Mouse (Mus musculus): Measurements from ENCODE around the gene Kirrel3. TPM values are rescaled to one million over a fixed set of nuclear protein-coding genes. Genes with fewer than 3 reads are reported as not detected.

The Kirrel3 gene
- polyA plus RNA-seq, 1 experiment from 2014 or later = 4.0 TPM

GRCm38 (mm10) chr9:35050701-35051454 lies 565.2 kb downstream of the Kirrel3 start:
- no peak overlapping the region for H3K27ac ChIP-seq (ENCODE audit: low read depth, low read length)
- H3K9me3 ChIP-seq (ENCODE audit: control insufficient read depth, low read length) = no peaks in the 10 kb centered on the region
- H3K4me3 ChIP-seq (ENCODE audit: low read length) = no peak overlapping the region
- H3K27me3 ChIP-seq (ENCODE audit: control insufficient read depth, insufficient read depth, low read length) = no peaks in the 10 kb centered on the region
- H3K36me3 ChIP-seq (ENCODE audit: control insufficient read depth, insufficient read depth, low read length) = peaks cover 14% of the 10 kb centered on the region; the same call in 1 of the 2 replicates
- no peak for ATAC-seq (ENCODE audit: low FRiP score, low TSS enrichment)
- H3K4me1 ChIP-seq (ENCODE audit: control insufficient read depth, insufficient read depth, low read length) = peaks cover 5% of the 10 kb centered on the region; the same call in 1 of the 2 replicates
- no peak overlapping the region for H3K4me2 ChIP-seq (replicated peaks; ENCODE audit: low read depth, low read length)
- 92% methylated on average over 6 of the region's 6 CpGs for WGBS
- H3K9ac ChIP-seq (ENCODE audit: low read depth, low read length) = no peak overlapping the region

GRCm38 (mm10) chr9:35051666-35052065 lies 566.0 kb downstream of the Kirrel3 start:
- no peaks in the 10 kb centered on the region for H3K27me3 ChIP-seq (ENCODE audit: control insufficient read depth, insufficient read depth, low read length)
- 89% methylated on average over 4 of the region's 4 CpGs for WGBS
- 0 out of 2 replicates have a peak, but pooled peaks cover 4% of the 10 kb centered on the region for H3K4me1 ChIP-seq (ENCODE audit: control insufficient read depth, insufficient read depth, low read length)
- H3K9me3 ChIP-seq (ENCODE audit: control insufficient read depth, low read length) = no peaks in the 10 kb centered on the region
- H3K36me3 ChIP-seq (ENCODE audit: control insufficient read depth, insufficient read depth, low read length) = peaks cover 14% of the 10 kb centered on the region; the same call in 1 of the 2 replicates
- H3K4me3 ChIP-seq (ENCODE audit: low read length) = no peak overlapping the region
- H3K27ac ChIP-seq (ENCODE audit: low read depth, low read length) = no peak overlapping the region
- ATAC-seq (ENCODE audit: low FRiP score, low TSS enrichment) = no peak
- H3K9ac ChIP-seq (ENCODE audit: low read depth, low read length) = no peak overlapping the region
- no peak overlapping the region for H3K4me2 ChIP-seq (replicated peaks; ENCODE audit: low read depth, low read length)

GRCm38 (mm10) chr9:35052671-35053070 lies 567.0 kb downstream of the Kirrel3 start:
- Histone ChIP-seq H3K4me2 (replicated peaks; ENCODE audit: low read depth, low read length) (no peak overlapping the region), H3K9me3 (ENCODE audit: control insufficient read depth, low read length) (no peaks in the 10 kb centered on the region)
- ATAC-seq (ENCODE audit: low FRiP score, low TSS enrichment) = no peak

GRCm38 (mm10) chr9:35053081-35053480 lies 567.4 kb downstream of the Kirrel3 start:
- no peak for ATAC-seq (ENCODE audit: low FRiP score, low TSS enrichment)
- Histone ChIP-seq H3K4me3 (ENCODE audit: low read length) (no peak overlapping the region), H3K9ac (ENCODE audit: low read depth, low read length) (no peak overlapping the region), H3K4me2 (replicated peaks; ENCODE audit: low read depth, low read length) (no peak overlapping the region), H3K27ac (ENCODE audit: low read depth, low read length) (no peak overlapping the region), H3K36me3 (ENCODE audit: control insufficient read depth, insufficient read depth, low read length) (peaks cover 14% of the 10 kb centered on the region; the same call in 1 of the 2 replicates), H3K4me1 (ENCODE audit: control insufficient read depth, insufficient read depth, low read length) (0 out of 2 replicates have a peak, but pooled peaks cover 4% of the 10 kb centered on the region), H3K27me3 (ENCODE audit: control insufficient read depth, insufficient read depth, low read length) (no peaks in the 10 kb centered on the region), H3K9me3 (ENCODE audit: control insufficient read depth, low read length) (no peaks in the 10 kb centered on the region)
- WGBS = 95% methylated on average over 16 of the region's 16 CpGs

More at GRCm38 (mm10) chr9:35052671-35053070, 567.0 kb downstream of the Kirrel3 start:
- Histone ChIP-seq H3K36me3 (ENCODE audit: control insufficient read depth, insufficient read depth, low read length) (peaks cover 14% of the 10 kb centered on the region; the same call in 1 of the 2 replicates), H3K4me1 (ENCODE audit: control insufficient read depth, insufficient read depth, low read length) (0 out of 2 replicates have a peak, but pooled peaks cover 4% of the 10 kb centered on the region), H3K9ac (ENCODE audit: low read depth, low read length) (no peak overlapping the region), H3K27ac (ENCODE audit: low read depth, low read length) (no peak overlapping the region), H3K27me3 (ENCODE audit: control insufficient read depth, insufficient read depth, low read length) (no peaks in the 10 kb centered on the region), H3K4me3 (ENCODE audit: low read length) (no peak overlapping the region)
- WGBS = 98% methylated on average over 4 of the region's 4 CpGs

- no peak overlapping the region for H3K4me2 ChIP-seq (replicated peaks; ENCODE audit: low read depth, low read length)
- no peak overlapping the region for H3K9ac ChIP-seq (ENCODE audit: low read depth, low read length)
- H3K27me3 ChIP-seq (ENCODE audit: control insufficient read depth, insufficient read depth, low read length) = no peaks in the 10 kb centered on the region
- no peaks in the 10 kb centered on the region for H3K9me3 ChIP-seq (ENCODE audit: control insufficient read depth, low read length)
- H3K36me3 ChIP-seq (ENCODE audit: control insufficient read depth, insufficient read depth, low read length) = peaks cover 14% of the 10 kb centered on the region; the same call in 1 of the 2 replicates
- H3K27ac ChIP-seq (ENCODE audit: low read depth, low read length) = no peak overlapping the region
- 86% methylated on average over 3 of the region's 3 CpGs for WGBS
- no peak for ATAC-seq (ENCODE audit: low FRiP score, low TSS enrichment)
- no peak overlapping the region for H3K4me3 ChIP-seq (ENCODE audit: low read length)
- H3K4me1 ChIP-seq (ENCODE audit: control insufficient read depth, insufficient read depth, low read length) = 0 out of 2 replicates have a peak, but pooled peaks cover 4% of the 10 kb centered on the region
Measured at GRCm38 (mm10) chr9:35053669-35054068, 568.0 kb downstream of the Kirrel3 start.

GRCm38 (mm10) chr9:35055528-35056330 lies 570.0 kb downstream of the Kirrel3 start:
- Histone ChIP-seq H3K27ac (ENCODE audit: low read depth, low read length) (no peak overlapping the region), H3K9me3 (ENCODE audit: control insufficient read depth, low read length) (no peaks in the 10 kb centered on the region), H3K27me3 (ENCODE audit: control insufficient read depth, insufficient read depth, low read length) (no peaks in the 10 kb centered on the region), H3K36me3 (ENCODE audit: control insufficient read depth, insufficient read depth, low read length) (peaks cover 14% of the 10 kb centered on the region; the same call in 1 of the 2 replicates), H3K4me3 (ENCODE audit: low read length) (no peak overlapping the region), H3K9ac (ENCODE audit: low read depth, low read length) (no peak overlapping the region), H3K4me2 (replicated peaks; ENCODE audit: low read depth, low read length) (no peak overlapping the region), H3K4me1 (ENCODE audit: control insufficient read depth, insufficient read depth, low read length) (no peaks in the 10 kb centered on the region)
- WGBS = 94% methylated on average over 11 of the region's 11 CpGs
- no peak for ATAC-seq (ENCODE audit: low FRiP score, low TSS enrichment)

- no peak overlapping the region for H3K4me3 ChIP-seq (ENCODE audit: low read length)
- H3K27me3 ChIP-seq (ENCODE audit: control insufficient read depth, insufficient read depth, low read length) = no peaks in the 10 kb centered on the region
- peaks cover 8% of the 10 kb centered on the region; the same call in 1 of the 2 replicates for H3K36me3 ChIP-seq (ENCODE audit: control insufficient read depth, insufficient read depth, low read length)
- H3K4me1 ChIP-seq (ENCODE audit: control insufficient read depth, insufficient read depth, low read length) = no peaks in the 10 kb centered on the region
- no peak overlapping the region for H3K27ac ChIP-seq (ENCODE audit: low read depth, low read length)
- no peak overlapping the region for H3K4me2 ChIP-seq (replicated peaks; ENCODE audit: low read depth, low read length)
- no peak for ATAC-seq (ENCODE audit: low FRiP score, low TSS enrichment)
- no peak overlapping the region for H3K9ac ChIP-seq (ENCODE audit: low read depth, low read length)
- no peaks in the 10 kb centered on the region for H3K9me3 ChIP-seq (ENCODE audit: control insufficient read depth, low read length)
- WGBS = 87% methylated on average over 3 of the region's 3 CpGs
Measured at GRCm38 (mm10) chr9:35056611-35057010, 570.9 kb downstream of the Kirrel3 start.

GRCm38 (mm10) chr9:35057631-35058030 lies 571.9 kb downstream of the Kirrel3 start:
- no peak for ATAC-seq (ENCODE audit: low FRiP score, low TSS enrichment)
- Histone ChIP-seq H3K27ac (ENCODE audit: low read depth, low read length) (no peak overlapping the region), H3K4me2 (replicated peaks; ENCODE audit: low read depth, low read length) (no peak overlapping the region), H3K36me3 (ENCODE audit: control insufficient read depth, insufficient read depth, low read length) (peaks cover 4% of the 10 kb centered on the region; the same call in 1 of the 2 replicates), H3K4me1 (ENCODE audit: control insufficient read depth, insufficient read depth, low read length) (no peaks in the 10 kb centered on the region), H3K9ac (ENCODE audit: low read depth, low read length) (no peak overlapping the region), H3K9me3 (ENCODE audit: control insufficient read depth, low read length) (no peaks in the 10 kb centered on the region), H3K4me3 (ENCODE audit: low read length) (no peak overlapping the region), H3K27me3 (ENCODE audit: control insufficient read depth, insufficient read depth, low read length) (no peaks in the 10 kb centered on the region)
- WGBS = 89% methylated on average over 6 of the region's 6 CpGs
